Mouse (Mus musculus) lung, postnatal 25 days (tissue): Measurements from ENCODE around the gene Atp8b3.

Experiments used
- DNase-seq: peaks from one replicate; pipeline ENCODE4 v3.0.0; 2022; ENCODE audit warnings: low spot score

The Atp8b3 gene

DNA sequence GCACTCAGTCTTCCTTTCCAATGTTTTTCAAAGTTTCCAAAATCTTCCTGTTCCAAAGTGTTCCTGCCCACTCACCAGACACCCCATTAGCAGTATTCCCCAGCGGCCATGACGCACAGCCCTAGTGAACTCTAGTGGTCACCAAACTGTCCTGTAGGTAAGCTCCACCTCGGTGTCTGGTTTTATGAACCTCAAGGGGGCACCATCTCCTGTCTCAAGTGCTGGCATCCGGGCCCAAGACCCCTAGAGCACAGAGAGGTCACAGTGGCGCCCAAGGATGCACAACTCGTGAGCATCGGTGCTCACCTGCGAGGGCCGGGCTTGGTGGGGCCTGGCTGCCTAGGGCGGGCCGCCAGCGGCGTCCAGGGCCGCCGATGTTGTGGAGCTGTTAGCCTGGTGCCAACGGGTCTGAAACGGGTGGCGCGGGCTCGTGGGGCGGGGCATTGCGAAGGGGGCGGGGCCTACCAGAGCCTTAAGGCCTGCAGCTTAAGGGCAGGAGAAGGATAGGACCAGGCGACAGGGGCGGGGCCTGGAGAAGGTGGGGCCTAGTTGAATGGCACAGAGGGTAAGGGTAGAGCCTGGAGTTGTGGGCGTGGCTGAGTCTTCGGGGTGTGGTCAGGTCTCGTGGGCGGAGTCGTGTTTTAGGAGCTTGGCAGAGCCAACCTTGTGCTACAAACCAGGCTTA, at the start of gene Atp8b3:
Gene Atp8b3, minus strand, starts transcription at position 415 of the 685 bp plus-strand sequence.
- DNase-seq = peak; percentile 91

DNA sequence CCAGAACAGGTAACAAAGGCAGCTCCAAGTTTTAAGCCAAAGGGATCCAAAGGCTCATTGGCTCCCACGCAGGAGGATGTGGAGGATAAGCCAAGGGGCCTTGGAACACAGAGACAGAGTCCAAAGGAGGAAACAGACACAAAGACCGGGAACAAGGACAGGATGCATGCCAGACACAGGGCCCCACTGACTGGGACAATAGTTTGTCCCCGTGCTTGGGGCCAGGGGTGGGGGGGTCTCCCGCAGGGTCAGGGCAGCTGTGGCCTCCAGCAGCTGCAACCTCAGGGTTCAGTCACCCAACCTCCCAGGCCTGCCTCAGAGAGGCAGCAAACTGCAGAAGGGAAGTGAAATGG, 48.4 kb upstream of the Atp8b3 start:
- peak; percentile 64 for DNase-seq

DNA sequence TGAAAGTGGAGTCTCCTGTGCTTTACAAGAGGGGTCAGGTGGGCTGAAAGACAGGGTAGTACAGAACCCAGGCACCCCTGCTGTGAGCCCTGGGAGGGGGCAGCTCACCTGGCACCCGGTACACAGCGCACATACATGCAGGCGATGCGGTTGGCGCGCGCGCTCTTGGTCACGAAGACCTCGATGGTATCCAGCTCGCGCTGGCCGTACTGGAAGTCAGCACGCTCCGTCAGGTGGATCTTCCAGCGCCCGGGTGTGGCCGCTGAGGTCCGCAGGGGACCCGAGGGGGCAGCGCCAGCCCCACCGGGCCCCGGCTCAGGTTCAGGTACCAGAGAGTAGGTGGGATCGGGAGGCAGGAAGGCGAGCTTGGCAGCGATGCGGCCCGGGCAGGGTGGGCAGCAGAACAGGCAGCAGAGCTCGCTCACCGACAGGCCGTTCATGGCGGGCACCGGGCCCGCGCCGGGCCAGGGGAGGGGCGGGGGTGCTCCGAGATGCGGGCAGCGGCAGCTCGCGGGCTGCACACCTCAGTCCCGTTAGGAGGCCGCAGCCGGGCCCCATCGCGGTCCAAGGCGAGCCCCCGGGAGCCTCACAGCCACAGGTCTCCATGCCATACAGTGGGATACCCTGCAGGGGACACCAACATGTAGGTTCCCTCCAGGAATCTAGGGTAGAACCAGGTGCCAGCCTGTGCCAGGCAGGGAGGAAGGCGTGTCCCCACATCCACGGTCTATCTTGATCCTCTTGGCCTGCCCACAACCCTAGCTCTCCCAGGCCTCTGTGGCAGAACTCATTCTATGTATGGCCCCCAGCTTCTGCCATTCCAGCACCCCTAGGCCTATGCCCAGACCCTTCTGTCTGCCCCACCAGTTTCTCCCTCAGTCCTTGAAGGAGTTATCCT, 47.7 kb upstream of the Atp8b3 start:
- no peak for DNase-seq

DNA sequence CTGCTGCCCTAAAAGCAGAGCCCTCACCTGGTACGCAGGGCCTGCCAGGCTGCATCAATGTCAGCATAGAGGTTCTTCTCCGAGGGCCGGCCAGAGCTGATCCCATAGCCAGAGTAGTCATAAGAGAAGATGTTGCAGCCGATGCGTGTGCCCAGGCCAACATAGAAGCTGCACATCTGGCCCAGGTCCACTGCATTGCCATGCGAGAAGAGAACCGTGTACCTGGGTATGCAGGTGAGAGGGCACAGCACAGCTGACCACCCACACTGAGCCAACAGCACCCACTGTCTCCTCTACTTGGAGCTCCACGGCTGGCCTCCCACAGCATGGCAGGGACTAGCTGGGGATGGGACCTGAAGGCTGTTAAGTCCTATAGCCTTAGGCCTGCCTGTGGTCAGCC, 46.7 kb upstream of the Atp8b3 start:
- no peak for DNase-seq

DNA sequence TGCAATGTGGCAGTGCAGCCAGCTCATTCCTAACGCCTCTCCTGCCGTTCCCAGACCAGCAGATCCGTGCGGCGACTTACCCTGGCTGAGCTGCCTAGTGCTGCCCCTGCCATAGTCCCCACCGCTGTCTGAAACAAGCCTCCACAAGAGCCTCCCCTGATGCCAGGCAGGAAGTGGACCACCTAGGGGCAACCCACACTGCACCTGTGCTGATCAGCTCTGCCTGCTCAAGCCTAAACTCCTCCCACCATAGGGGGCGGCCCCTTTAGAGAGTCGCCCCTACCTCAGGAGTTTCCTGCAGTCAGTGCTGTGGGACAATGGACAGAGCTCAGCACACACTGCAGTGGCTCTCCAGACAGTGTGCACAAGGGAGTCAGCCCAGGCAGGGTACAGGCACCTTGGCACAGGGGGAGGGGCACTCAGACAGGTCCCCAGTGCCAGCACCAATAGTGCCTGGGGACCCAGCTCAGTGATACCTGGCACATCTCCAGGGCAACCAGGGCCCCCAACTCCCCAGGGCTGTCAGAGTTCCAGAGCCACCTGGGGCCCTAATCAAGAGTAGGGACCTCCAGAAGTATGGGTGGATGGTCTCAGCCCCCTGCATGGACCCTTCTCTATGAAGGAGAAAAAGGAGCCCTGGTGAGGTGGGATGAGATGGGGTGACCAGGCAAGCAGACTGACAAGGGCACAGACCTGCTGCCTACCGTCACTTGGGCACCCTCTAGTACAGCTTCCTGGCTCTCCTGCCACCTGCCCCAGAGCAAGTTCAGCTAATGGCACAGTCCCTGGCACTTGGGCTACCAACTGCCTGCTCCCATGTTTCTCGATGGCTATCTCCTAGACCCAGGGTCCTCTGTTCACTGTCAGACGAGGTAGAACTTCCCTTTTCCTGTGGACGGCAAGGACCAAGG, 46.0 kb upstream of the Atp8b3 start:
- no peak for DNase-seq

DNA sequence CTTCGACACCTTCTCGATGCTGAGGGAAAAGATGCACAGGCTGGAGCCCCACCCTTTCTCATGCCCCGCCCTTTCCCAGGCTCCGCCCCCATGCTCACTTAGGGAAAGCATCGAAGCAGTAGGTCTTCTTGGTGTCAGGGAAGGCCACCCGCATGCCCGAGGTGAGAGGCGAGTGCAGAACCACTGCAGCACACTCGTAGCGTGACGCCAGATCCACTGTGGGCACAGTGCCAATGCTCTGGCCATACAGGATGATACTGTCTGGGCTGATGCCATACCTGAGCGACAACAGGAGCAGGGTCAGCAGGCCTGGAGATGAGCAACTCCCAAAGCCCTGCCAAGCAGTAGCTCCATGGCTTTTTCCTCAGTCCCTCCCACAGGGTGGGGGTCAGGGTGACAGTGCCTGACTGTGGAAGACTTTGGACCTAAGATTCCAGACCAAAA, 45.1 kb upstream of the Atp8b3 start:
- DNase-seq = no peak

DNA sequence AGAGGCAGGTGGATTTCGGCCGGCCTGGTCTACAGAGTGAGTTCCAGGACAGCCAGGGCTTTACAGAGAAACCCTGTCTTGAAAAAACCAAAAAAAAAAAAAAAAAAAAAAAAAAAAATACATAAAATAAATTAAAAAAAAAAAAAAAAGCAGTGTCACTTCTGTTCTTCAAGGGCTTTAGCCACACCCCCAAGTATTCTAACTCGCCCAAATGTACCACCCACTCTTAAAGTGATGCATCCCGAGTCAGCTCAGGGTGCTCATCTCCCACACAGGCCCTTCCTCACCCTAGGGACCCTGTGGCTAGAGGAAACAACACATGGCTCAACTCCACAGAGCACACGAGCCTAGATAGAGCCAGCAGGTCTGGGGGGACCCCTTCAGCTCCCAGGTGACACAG, 44.1 kb upstream of the Atp8b3 start:
- no peak for DNase-seq

DNA sequence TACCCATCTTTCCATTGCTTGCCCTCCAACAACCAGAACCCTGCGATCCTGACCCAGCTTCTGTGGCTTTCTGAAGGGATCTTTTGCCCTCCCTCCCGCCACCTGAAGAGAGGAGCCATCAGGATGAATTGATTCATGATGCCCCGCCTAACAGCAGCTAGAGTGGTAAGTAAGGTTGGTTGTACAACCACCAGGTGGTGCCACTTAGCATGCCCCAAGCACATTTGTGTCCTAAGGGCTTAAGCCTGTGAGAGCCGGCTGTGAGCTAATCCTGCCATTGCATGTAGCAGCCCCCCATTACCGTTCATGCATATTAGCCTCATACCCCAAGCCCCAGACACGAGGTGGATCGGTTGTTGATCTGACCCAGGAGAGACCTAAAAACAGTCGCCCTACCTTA, 40.0 kb upstream of the Atp8b3 start:
- peak; percentile 76 for DNase-seq

DNA sequence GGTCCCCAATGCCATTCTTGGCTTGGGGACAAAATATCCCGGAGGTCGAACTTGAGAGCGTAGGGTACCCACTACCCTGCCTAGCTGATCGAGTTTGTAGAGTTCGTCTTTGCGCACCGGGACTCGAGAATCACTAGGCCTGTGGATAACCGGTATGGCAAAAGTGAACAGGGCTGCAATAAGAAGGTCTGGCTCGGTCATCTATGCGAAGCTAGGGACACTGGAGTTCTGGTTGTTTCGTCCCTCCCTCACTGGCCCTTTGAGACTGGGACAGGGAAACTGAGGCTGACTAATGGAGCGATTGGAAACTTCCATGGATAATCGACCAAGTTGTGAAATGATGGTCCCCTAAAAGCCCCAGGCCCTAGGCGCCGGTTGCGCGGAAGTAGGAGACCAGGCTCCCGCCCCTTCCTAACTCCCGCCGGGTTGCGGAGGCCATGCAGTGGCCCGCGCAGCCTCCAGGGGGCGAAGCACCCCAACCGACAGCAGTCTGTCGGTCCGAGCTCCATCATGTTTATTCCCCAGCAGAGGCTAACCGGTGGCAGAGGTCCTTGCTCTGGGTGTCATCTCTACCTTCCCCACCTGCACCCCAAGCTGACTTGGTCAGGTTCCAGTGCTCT, 39.3 kb upstream of the Atp8b3 start:
- DNase-seq = peak; percentile 86

DNA sequence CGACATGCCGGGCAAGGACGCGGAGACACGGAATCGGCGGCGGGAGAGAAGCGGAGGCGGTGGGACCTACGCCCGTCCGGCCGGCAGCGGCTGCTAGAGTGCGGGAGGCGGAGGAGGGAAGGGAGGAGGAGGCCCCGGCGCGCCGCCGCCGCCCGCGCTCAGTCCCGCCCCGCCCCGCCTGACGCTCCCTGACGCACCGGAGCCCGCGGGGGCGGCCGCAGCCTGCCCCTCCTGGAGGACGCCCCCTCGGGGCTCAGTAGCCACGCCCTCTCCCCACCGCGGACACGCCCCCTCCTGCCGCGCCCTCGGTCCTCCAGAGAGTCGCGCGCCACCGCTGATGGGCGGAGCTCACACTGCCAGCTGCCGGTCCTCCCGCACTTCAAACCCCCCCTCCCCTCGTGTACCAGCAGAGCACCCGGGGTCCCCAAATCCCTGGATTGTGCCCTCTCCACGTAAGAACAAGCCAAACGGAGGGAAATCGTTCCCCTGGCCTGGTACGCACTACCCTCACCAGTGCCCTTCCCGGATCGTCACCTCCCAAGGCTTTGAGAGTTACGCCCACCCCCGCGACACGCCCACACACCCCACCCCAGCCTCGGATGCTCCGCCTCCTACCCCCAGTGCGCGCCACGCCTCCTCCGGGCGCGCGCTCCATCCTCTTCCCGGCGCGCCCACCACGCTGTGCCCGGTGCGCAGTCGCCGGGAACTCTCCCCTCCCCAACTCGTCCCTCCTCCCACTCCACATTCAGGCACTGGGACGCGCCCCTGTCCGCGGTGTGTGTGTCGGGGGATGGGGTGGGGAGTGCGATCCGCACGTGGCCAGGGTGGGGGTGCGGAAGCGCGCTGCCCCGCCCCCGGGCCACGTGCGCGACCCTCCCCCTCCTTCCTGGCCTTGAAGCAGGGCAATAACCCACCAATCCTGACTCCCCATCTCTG, 38.5 kb upstream of the Atp8b3 start, which contains the start of gene Klf16:
Gene Klf16, minus strand, starts transcription at position 127 of the 936 bp plus-strand sequence.
- DNase-seq = peak; percentile 98

DNA sequence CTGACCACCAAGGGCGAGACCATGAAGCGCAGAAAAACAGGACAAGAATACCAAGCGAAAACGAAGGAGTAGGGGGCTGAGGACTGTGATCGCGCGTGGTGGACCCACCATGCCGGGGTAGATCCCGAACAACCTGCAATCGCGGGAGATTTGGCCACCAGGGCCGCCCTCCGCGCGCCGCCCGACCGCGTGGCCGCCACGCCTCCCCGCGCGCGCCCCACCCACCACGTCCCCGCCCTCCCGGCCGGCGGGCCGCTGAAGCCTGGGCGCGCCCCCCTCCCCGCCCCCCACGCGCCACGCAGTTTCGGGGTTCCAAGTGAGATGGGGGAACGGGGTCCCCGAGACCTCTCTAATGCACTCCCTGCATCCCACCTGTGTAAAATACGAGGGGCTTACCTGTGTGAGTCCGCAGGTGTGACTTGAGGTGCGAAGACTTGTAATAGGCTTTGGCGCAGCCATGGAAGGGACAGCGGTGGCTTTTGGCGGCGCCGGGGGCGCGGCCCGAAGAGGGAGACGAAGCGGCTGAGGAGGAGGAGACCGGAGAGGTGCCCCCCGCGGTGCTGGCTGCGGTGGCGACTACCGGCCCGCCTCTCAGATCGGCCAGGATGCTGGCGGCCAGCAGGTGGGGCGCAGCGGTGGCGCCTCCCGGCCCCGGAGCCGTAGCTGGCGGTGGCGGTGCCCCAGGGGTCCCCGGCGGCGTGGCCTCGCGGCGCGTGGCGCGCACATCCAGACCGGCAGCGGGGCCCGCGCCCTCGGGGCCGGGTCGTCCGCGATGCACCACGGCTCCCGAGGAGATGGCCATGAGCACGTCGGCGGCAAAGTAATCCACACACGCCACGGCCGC, 37.6 kb upstream of the Atp8b3 start:
- no peak for DNase-seq

DNA sequence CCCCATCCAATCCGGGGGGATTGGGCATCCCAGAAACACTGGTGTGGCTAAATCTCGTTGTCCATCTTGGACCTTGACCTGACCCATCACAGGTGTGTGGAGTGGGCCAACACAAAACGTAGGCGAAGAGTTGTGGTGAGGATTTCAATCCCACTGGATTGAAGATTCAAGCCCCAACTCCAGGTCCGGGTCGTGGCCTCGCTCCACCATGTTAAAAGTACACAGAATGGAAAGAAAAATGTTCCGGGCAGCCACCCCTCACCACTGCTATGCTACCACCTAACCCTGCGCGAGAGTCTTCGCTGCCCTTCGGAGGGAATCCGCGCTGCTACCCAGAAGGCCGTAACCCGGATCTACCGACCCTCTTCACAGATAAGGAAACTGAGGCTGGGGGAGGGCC, 37.0 kb upstream of the Atp8b3 start:
- DNase-seq = no peak

DNA sequence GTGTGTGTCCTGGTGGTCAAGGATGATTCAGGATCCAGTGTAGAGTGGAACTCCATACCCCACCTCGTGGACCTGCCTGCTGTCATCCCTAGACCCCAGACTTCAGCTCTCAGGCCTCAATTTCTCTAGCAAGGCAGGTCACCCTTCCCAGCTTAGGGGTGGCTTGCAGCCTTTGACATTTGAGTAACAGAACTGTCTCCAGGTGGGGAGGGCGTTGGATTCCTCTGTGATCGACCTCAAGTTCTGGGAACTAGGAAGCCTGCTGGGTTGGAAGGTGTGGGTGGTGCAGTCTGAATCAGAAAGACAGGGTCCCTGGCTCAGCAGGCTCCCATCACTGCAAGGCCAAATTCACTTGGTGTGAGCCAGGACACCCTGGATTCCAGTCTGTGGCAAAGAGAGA, 36.0 kb upstream of the Atp8b3 start:
- DNase-seq = no peak

DNA sequence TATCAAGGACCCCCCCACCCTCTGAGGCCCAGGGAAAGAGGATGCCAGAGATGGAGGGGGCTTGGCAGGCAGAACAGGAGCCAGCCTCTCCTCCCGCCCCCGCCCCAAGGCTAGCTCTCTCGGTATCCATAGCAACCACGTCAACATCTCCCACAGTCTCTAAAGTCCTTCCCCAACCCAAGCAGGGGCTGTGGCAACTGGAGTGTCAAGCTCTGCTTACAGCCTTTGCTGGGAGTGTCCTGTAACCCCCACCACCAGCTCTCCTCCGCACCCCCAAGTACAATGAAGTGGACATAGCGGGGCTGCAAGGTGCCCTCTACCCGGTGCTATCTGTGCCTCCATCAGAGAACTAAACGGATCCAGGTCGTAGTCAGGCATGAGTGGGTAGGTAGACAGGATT, 35.0 kb upstream of the Atp8b3 start:
- no peak for DNase-seq

DNA sequence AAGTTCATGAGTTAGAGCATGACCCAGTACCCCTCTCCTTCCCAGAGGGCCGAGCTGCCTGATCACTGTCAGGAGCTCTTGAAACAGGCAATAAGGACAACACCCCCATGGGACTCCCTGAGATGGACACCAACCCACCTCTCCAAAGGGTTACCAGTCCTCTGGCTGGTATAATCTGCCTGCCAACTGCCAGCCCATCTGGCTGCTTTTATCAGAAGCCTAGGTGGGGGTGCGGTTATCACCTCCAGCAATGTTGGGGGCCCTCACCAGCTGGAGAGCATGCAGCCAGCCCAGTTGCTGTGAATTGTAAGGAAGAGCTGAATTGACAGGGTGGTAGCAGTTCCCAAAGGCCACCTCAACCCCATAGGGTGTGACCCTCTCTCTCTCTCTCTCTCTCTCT, 33.6 kb upstream of the Atp8b3 start:
- DNase-seq = no peak

DNA sequence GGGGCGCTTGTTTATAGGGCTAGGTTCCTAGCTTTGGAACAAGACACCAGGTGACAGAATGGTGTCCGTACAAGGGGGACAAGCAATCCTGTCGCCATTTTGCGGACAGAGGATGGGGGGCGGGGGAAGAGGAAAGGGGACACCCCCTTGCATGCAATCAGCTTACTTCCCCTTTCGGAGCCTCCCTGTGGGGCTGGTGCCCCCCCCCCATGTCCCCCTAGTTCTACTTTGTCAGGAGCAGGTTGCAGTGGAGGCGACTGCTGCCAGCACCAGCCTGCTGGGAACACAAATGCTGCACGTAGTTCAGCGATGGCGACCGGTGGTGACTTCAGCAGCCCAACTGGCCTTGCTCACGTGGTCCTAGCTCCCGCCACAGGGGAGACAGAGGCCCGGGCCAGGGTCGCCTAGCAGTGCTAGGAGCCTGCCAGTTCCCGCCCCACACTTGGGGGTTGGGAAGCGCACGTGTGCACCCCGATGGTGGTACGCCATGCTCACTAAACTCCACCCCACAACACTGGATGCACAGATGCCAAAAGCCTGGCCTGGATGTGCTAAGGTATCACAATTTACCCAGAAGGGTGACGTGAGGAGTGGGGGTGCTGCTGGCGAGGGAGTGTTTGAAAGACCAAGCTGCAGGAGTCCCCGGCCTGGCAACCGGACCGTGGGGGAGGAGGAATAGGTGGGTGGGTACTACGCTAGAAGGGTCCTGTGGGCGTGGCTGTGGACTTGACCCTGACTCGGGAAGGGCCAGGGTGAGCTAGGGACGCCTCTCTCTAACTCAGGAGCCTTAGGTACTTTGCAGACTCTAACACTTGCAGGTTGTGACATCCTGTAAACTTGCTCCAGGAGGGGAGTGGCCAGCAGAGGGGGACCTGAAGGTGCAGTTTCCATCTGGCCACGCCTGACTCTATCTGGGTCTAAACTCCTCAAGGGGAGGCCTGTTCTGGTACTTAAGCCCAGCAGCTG, 32.2 kb upstream of the Atp8b3 start:
- DNase-seq = peak; percentile 35

DNA sequence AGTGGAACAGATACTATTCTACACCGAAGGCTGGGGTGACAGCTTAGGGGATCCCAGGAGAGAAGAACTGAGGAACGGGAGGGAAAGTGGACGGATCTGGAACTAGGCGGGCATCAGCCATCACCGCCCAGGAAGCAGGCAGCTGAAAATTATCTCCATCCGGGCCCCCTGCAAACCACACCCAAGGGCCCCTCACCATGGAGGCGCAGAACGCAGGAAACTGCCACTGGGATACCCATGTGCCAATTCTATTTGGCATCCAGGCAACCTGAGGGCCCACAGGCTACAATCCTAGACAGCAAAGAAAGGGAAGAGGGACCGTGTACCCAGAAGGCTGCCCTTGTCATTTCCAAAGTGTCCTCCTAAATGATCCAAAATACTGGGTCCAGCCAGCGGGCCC, 31.5 kb upstream of the Atp8b3 start:
- DNase-seq = no peak

DNA sequence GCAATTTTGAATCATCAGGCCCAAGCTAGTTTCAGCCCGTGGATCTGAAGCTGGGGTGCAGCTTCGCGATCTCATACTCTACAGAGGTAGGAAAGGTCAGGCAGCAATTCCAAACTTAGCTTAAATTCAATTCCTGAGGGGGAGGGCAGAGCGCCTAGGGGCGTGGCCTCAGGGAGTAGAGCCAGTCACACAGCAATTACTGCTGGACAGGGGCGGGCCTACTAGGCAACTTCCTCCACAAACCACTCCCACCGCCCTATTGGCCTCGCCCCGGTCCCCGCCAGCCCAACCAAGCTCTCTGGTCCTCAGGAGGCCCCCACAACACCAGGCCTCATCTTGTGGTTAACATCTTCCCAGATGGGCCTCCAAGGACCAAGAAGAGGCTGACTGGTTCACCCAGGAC, 30.7 kb upstream of the Atp8b3 start:
- DNase-seq = peak; percentile 79

DNA sequence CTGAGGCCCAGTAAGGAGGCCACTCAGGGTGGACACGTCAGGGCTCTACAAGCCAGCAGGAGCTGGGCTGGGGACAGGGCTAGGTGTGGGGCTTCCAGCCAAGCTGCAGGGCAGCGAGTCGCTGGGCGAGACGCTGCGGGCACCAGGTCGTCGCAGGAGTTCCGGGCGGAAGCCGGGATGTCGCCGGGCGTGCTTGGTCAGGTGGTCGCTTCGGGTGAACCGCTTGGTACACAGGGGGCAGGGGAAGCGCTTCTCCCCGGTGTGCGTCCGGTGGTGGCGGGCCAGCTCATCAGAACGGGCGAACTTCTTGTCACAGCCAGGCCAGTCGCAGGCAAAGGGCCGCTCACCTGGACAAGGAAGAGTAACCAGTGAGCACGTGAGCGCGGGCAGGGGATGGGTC, 30.0 kb upstream of the Atp8b3 start:
- DNase-seq = no peak
